Mouse (Mus musculus) embryonic facial prominence, embryonic 10.5 days (tissue): ENCODE measurements at regions not wholly inside any gene's neighbourhood (a gene's known extent, or its start where the extent isn't known, plus 50 kb on each side); places are given as distances from the start of the nearest gene placed in this dataset.

Source experiments
- DNase-seq: peaks from one replicate; pipeline ENCODE4 v3.0.0-alpha.2; 2017; ENCODE audit warnings: low spot score
- H3K27ac ChIP-seq: fragments of 300-500 bp; sonication (generic); replicated peaks from 2 replicates; pipeline ENCODE4 v1.5.1; 2016; ENCODE audit warnings: mild to moderate bottlenecking
- H3K27me3 ChIP-seq: fragments of 300-500 bp; sonication (generic); replicated peaks from 2 replicates; pipeline ENCODE4 v1.6.1; 2016; ENCODE audit warnings: low read depth, mild to moderate bottlenecking; ENCODE audit not compliant: poor library complexity, severe bottlenecking
- H3K36me3 ChIP-seq: fragments of 300-500 bp; sonication (generic); replicated peaks from 2 replicates; pipeline ENCODE4 v1.6.1; 2016; ENCODE audit warnings: mild to moderate bottlenecking, moderate library complexity
- H3K4me1 ChIP-seq: fragments of 300-500 bp; sonication (generic); 2 replicates; pipeline ENCODE4 v1.6.1; 2016
- H3K4me3 ChIP-seq: fragments of 300-500 bp; sonication (generic); 2 replicates; pipeline ENCODE4 v1.5.1; 2016; ENCODE audit warnings: mild to moderate bottlenecking, moderate library complexity
- H3K9me3 ChIP-seq: fragments of 300-500 bp; sonication (generic); 2 replicates; pipeline ENCODE4 v1.6.1; 2016; ENCODE audit warnings: mild to moderate bottlenecking
- WGBS: fragments of 180-500 bp; shearing (Covaris S2); methylation state at CpG from one replicate; pipeline ENCODE4 v1.1.7; 2016; 5-methylcytosine and 5-hydroxymethylcytosine counted together

DNA sequence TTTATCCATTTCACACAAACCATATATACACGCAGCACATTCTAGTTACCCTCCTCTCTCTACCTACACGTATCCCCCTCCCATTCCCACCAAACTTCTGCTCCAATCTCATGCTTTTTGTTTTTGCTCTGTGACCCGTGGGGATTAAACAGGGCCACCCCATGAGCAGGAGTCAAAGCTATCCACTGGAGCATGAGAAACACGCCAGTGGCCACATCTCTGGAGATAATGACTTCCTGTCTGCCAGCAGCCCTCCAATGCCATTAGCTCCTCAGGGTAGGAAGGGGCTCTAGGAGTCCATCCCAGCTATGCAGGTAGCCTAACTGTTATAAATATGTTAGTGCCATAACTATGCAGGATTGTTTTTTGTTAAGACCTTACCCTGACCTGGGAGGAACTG is 141.9 kb upstream of the Grb10 start:
- Histone ChIP-seq H3K27me3 (no peaks in the 10 kb centered on the region), H3K9me3 (no peaks in the 10 kb centered on the region), H3K36me3 (no peaks in the 10 kb centered on the region), H3K27ac (no peak overlapping the region), H3K4me1 (peaks cover 6% of the 10 kb centered on the region; the same call in 1 of the 2 replicates), H3K4me3 (no peak overlapping the region)
- peak; percentile 11 for DNase-seq
- 47% methylated on average over 4 of the region's 4 CpGs for WGBS

DNA sequence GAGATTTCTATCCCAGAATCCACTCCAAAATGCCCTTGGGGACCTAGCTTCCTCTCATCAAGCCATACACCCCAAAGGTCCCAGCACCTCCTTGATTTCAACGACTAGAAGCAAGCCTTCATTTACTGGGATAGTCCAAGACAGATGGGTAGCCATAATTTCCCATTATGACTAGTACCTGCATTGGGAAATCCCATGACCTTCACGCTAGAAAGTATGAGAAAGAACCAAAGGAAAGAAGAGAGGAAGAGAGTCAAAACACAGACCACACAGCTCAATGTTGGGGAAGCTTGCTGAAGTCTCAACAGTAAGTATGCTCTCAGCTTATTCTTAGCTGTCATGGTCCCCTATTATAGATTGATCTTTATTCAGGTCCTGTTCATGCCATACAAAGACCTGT is 133.9 kb upstream of the Grb10 start:
- no peaks in the 10 kb centered on the region for H3K36me3 ChIP-seq
- no peaks in the 10 kb centered on the region for H3K9me3 ChIP-seq
- no peaks in the 10 kb centered on the region for H3K4me1 ChIP-seq
- no peaks in the 10 kb centered on the region for H3K27me3 ChIP-seq
- H3K4me3 ChIP-seq: no peak overlapping the region
- DNase-seq: no peak
- 85% methylated on average over 2 of the region's 2 CpGs for WGBS
- H3K27ac ChIP-seq: no peak overlapping the region

DNA sequence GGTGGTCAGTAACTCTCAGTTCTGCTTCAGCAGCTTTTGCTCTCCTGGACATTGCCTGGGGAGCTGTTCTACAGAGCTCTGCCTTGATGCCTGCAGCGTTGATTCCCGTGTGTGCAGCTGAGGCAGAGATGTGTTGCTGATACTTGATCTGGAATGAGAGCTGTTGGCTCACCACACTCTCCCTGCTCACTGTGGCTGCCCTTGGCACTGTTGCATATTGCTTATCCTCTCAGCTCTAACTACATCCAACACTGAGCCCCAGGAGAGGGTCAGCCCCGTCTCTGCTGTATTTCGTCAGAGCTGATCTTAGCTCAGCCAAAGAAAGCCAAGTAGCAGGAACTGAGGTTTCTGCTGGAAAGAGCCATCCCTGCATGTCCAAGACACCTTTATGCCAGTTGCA is 132.8 kb upstream of the Grb10 start:
- no peak for DNase-seq
- Histone ChIP-seq H3K4me1 (no peaks in the 10 kb centered on the region), H3K4me3 (no peak overlapping the region), H3K36me3 (no peaks in the 10 kb centered on the region), H3K27me3 (no peaks in the 10 kb centered on the region), H3K27ac (no peak overlapping the region), H3K9me3 (no peaks in the 10 kb centered on the region)
- WGBS: 65% methylated on average over 4 of the region's 4 CpGs

DNA sequence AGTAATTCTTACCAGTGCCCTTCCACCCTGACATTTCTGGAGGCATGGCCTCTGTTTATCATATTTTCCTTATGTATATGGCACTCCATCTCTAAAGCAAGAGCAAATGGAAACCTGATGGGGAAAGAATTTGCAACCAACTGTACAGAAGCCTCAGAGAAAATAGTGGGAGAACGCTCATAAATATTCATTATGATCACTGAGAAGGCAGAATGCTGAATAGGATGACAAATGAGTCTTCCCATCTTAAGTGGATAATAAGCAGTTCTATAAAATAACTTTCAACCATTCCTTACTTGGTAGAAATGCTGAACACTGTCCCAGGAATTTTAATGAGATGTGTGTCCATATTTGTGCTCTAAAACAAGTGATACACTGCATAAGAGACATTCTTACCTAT is 129.9 kb upstream of the Grb10 start:
- Histone ChIP-seq H3K4me1 (no peaks in the 10 kb centered on the region), H3K4me3 (no peak overlapping the region), H3K36me3 (no peaks in the 10 kb centered on the region), H3K27ac (no peak overlapping the region), H3K27me3 (no peaks in the 10 kb centered on the region), H3K9me3 (no peaks in the 10 kb centered on the region)
- no peak for DNase-seq
- 94% methylated on average over 1 of the region's 1 CpGs for WGBS
